Mouse (Mus musculus) cerebellum, adult 2 months (tissue): ENCODE results near the gene Smox.

Source experiments
- CTCF ChIP-seq: fragments of 200-500 bp; IDR thresholded peaks from 2 replicates; pipeline ENCODE4 v1.5.1; 2011; ENCODE audit warnings: low read depth, mild to moderate bottlenecking, control low read depth, low read length, moderate library complexity, borderline replicate concordance; ENCODE audit not compliant: insufficient read depth
- POLR2A ChIP-seq: fragments of 200-500 bp; IDR thresholded peaks from 2 replicates; pipeline ENCODE4 v1.6.1; 2011; ENCODE audit warnings: low read length, control low read depth, borderline replicate concordance; ENCODE audit not compliant: insufficient read depth

GRCm38 (mm10) chr2:131509671-131510313, 18.5 kb downstream of the Smox start:
- TF ChIP-seq CTCF (peak; percentile 83), POLR2A (no peak)
